Mouse (Mus musculus) neural tube, embryonic 15.5 days (tissue): ENCODE measurements around the gene Coro1c. TPM values are rescaled to one million over a fixed set of nuclear protein-coding genes. Genes with fewer than 3 reads are reported as not detected.

Experiments used
- ATAC-seq: fragments of 200-750 bp; cut with Nextera tagmentation; 2 replicates; pipeline ENCODE4 v1.8.0; 2017; ENCODE audit warnings: mild to moderate bottlenecking, moderate TSS enrichment, moderate library complexity; ENCODE audit not compliant: low FRiP score
- H3K27ac ChIP-seq: fragments of 300-500 bp; sonication (generic); replicated peaks from 2 replicates; pipeline ENCODE4 v1.5.1; 2015; ENCODE audit warnings: mild to moderate bottlenecking, inconsistent platforms
- H3K27me3 ChIP-seq: fragments of 300-500 bp; sonication (generic); replicated peaks from 2 replicates; pipeline ENCODE4 v1.6.1; 2015; ENCODE audit warnings: inconsistent platforms
- H3K36me3 ChIP-seq: fragments of 300-500 bp; sonication (generic); 2 replicates; pipeline ENCODE4 v1.6.1; 2015; ENCODE audit warnings: inconsistent platforms
- H3K4me1 ChIP-seq: fragments of 300-500 bp; sonication (generic); 2 replicates; pipeline ENCODE4 v1.6.1; 2015; ENCODE audit warnings: inconsistent platforms
- H3K4me2 ChIP-seq: fragments of 300-500 bp; sonication (generic); 2 replicates; pipeline ENCODE4 v1.6.1; 2015; ENCODE audit warnings: inconsistent platforms, mild to moderate bottlenecking, moderate library complexity
- H3K4me3 ChIP-seq: fragments of 300-500 bp; sonication (generic); replicated peaks from 2 replicates; pipeline ENCODE4 v1.5.1; 2015; ENCODE audit warnings: mild to moderate bottlenecking, inconsistent platforms
- H3K9ac ChIP-seq: fragments of 300-500 bp; sonication (generic); replicated peaks from 2 replicates; pipeline ENCODE4 v1.6.1; 2015; ENCODE audit warnings: mild to moderate bottlenecking, inconsistent platforms
- H3K9me3 ChIP-seq: fragments of 300-500 bp; sonication (generic); replicated peaks from 2 replicates; pipeline ENCODE4 v1.6.1; 2016; ENCODE audit warnings: inconsistent platforms
- WGBS: fragments of 180-500 bp; shearing (Covaris S2); methylation state at CpG from one replicate; pipeline ENCODE4 v1.1.7; 2015; ENCODE audit warnings: mixed read lengths; 5-methylcytosine and 5-hydroxymethylcytosine counted together
- polyA plus RNA-seq: library from polyadenylated mRNA; unstranded; fragments of >200 nt; fragmentation: Nextera tagmentation; extraction: Ambion mirVana; gene quantifications from 2 replicates; pipeline ENCODE4 v1.2.1, GENCODE M21; 2015

Gene Coro1c
- polyA plus RNA-seq, 1 experiment from 2014 or later, result 160 TPM

DNA sequence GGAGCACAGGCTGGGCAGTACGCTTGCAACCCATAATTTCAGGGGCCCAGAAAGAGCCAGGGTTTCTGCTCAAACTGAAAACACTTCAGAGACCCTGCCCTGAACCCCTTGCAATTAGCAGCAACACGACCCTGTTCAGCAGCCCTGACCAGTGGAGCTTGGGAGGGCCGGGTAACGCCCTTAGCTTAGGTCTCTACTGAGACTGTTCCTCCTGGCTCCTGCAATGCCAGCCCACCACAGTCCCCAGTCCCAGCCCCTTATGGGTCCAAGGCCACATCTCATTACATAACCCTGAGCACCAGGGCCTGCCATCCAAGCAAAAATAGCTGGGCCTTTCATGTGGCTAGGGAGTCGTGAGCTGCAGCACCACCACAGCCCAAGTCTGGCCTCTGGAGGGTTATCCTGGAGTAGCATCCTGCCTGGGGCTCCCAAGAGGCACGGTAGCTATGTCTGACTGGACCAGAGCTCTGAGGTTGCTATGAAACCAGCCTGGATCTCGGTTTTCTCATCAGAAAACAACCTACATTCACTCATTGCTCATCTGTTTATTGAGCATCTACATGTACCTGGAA, 104.1 kb downstream of the Coro1c start:
- Histone ChIP-seq H3K4me2 (no peak overlapping the region), H3K9ac (no peak overlapping the region), H3K4me1 (peaks cover 3% of the 10 kb centered on the region; the same call in 1 of the 2 replicates), H3K27me3 (no peaks in the 10 kb centered on the region), H3K4me3 (no peak overlapping the region), H3K27ac (no peak overlapping the region), H3K36me3 (no peaks in the 10 kb centered on the region), H3K9me3 (no peaks in the 10 kb centered on the region)
- ATAC-seq, result no peak
- WGBS, result 62% methylated on average over 7 of the region's 7 CpGs

DNA sequence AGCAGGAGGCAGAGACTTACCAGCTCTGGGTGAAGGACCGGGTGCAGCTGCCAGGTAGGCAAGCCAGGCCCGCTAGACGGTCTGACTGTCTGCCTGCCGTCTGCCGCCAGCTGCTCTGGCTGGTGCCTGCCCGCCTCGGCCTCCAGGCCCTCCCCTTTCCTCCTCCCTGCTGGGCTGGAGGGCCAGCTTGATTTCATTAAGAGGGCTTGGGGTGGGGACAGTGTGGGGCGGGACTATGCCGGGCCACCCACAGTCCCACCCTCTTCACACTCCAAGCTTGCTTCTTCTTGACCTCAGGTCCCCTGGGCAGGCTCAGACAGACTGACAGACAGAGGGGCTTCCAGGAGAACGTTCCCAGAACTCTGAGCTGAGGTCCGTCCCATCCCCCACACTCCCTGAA, 108.3 kb downstream of the Coro1c start, which contains the start of gene Tmem119:
Gene Tmem119, minus strand, starts transcription at position 237 of the 400 bp plus-strand sequence.
- H3K4me3 ChIP-seq, result peak within 1 kb of the TSS; percentile 22

DNA sequence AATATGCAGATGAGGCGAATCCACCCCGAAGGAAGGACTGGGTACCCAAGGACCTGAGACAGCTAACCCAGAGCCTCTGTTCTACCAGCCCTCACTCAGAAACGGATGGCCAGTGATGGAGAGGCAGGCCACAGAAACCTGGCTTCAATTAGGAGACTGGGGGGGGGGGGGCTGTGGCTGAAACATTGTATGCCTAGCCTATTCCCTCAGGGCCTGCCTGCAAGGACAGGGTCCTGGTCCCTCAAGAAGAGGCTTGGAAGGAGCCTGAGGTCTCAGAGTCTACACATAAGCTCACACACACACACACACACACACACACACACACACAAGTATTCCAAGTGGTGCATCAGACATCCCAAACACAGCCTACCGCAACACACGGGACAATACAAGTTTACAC, 108.9 kb downstream of the Coro1c start:
- Histone ChIP-seq H3K9me3 (no peaks in the 10 kb centered on the region), H3K27ac (no peak overlapping the region), H3K9ac (0 out of 2 replicates have a peak overlapping the region, but pooled peaks have one; percentile 23), H3K4me3 (peak overlapping the region; percentile 22), H3K4me2 (peak overlapping the region; percentile 27; the same call in 1 of the 2 replicates), H3K4me1 (peaks cover 8% of the 10 kb centered on the region), H3K36me3 (no peaks in the 10 kb centered on the region), H3K27me3 (0 out of 2 replicates have a peak, but pooled peaks cover 3% of the 10 kb centered on the region)
- 44% methylated on average over 5 of the region's 5 CpGs for WGBS
- ATAC-seq, result no peak

More for the DNA sequence above, 108.3 kb downstream of the Coro1c start, which contains the start of gene Tmem119:
- Histone ChIP-seq H3K36me3 (no peaks in the 10 kb centered on the region), H3K9ac (0 out of 2 replicates have a peak within 1 kb of the TSS, but pooled peaks have one; percentile 23), H3K27ac (peak within 1 kb of the TSS; percentile 28; the same call in 1 of the 2 replicates), H3K4me2 (peak within 1 kb of the TSS; percentile 27), H3K4me1 (peaks cover 8% of the 10 kb centered on the region), H3K9me3 (no peaks in the 10 kb centered on the region), H3K27me3 (0 out of 2 replicates have a peak, but pooled peaks cover 3% of the 10 kb centered on the region)
- WGBS, result 6% methylated on average over 11 of the region's 11 CpGs
- no peak for ATAC-seq

DNA sequence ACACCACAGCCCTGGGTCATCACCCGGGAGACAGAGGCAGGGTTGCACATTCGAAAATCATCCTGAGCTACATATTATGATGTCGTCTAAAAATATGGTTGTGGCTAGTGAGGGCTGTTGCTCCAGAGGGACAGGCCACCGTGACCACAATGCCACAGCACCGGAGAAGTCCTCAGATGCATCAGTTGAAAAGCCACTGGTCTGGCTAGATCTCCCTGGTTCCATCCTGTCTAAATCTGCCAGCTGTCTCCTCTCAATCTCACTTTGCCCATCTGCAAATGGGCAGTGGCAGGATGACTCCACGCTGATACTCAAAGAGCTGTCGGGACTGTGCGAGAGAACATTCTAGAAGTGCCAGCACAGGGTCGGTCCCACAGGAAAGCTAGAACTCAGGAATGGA, 110.0 kb downstream of the Coro1c start:
- H3K36me3 ChIP-seq, result no peaks in the 10 kb centered on the region
- no peak overlapping the region for H3K4me3 ChIP-seq
- 0 out of 2 replicates have a peak, but pooled peaks cover 3% of the 10 kb centered on the region for H3K27me3 ChIP-seq
- ATAC-seq, result no peak
- H3K27ac ChIP-seq, result no peak overlapping the region
- peaks cover 8% of the 10 kb centered on the region for H3K4me1 ChIP-seq
- H3K4me2 ChIP-seq, result peak overlapping the region; percentile 30
- no peaks in the 10 kb centered on the region for H3K9me3 ChIP-seq
- H3K9ac ChIP-seq, result no peak overlapping the region
- 83% methylated on average over 9 of the region's 9 CpGs for WGBS

DNA sequence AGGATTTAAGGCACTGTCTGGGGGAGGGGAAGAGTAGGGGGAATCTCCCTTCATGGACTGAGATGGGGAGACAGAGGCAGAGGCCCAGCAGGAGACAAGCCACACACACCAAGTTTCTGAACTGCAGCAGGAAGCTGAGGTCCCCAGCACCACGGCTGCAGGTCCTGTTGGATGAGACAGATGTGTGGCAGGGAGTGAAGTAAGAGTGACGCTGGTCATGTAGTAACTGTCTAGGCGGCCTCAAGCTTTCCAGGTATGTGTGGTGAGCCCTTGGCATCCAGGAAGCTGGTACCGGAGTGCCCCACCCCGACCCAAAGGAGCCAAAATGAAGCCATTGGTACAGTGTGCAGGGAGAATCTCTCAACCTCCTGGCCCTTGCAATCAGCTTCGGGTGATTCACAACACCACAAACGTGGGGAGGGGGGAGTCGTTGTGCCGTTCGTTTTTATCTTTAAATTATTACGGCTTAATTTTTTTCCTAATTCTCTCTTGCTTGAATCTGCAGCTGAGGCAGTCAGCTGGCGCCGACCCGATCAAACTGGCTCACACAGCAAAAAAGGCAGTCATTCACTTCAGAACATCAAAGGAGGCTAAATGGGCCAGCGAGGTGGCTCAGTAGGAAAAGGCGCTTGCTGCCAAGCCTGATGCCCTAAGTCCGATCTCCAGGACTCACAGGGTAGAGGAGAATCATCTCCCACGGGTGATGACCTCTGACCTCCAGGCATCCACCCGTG, 111.2 kb downstream of the Coro1c start:
- 11% methylated on average over 19 of the region's 19 CpGs for WGBS
- Histone ChIP-seq H3K36me3 (no peaks in the 10 kb centered on the region), H3K9me3 (no peaks in the 10 kb centered on the region), H3K27me3 (0 out of 2 replicates have a peak, but pooled peaks cover 3% of the 10 kb centered on the region), H3K9ac (no peak overlapping the region), H3K4me1 (peaks cover 8% of the 10 kb centered on the region), H3K4me2 (peak overlapping the region; percentile 17), H3K27ac (no peak overlapping the region), H3K4me3 (no peak overlapping the region)
- no peak for ATAC-seq

DNA sequence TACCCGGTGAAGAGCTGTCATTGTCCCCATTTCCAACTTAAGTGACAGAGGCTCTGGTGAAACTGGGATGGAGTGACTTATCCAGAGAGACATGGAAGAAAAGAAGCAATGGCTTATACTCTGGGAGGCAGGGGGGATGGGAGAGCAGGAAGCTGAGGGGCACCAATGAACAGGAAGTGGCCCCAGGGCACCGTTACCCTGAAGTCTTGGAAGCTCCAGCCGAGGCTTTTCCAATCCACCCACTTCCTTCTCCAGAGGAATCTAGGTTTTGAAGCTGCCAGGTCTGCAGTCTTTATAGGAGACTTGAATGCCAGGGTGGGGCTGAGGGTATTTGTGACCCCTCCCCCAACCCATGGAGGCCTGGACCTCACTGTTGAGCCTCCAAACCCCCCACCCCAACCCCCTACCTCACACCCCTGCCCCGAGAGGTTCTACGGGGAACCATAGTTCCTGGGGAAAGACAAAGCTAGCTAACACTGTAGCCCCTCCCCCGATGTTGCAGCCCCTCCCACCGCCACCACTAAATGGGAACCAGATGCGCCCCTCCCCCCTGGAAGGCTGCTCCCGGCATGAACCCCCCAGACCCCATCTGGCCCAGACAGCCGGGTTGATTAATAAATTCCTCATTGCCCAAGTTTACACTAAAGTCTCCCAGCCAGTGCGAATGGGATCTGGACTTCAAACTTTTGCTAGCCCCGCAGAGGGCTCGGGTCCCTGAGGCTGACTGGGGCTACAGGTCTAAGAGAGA, 112.0 kb downstream of the Coro1c start:
- 7% methylated on average over 13 of the region's 13 CpGs for WGBS
- H3K4me3 ChIP-seq, result no peak overlapping the region
- H3K9ac ChIP-seq, result no peak overlapping the region
- H3K27me3 ChIP-seq, result 0 out of 2 replicates have a peak, but pooled peaks cover 3% of the 10 kb centered on the region
- H3K36me3 ChIP-seq, result no peaks in the 10 kb centered on the region
- ATAC-seq, result no peak
- no peaks in the 10 kb centered on the region for H3K9me3 ChIP-seq
- no peak overlapping the region for H3K27ac ChIP-seq
- H3K4me1 ChIP-seq, result peaks cover 8% of the 10 kb centered on the region
- H3K4me2 ChIP-seq, result peak overlapping the region; percentile 17

Other genes with a start within 250 kb of the Coro1c start
- not detected in 2 replicates for gene 1700069L16Rik, start 184.0 kb downstream of the Coro1c start, polyA plus RNA-seq
- gene Ficd, start 173.0 kb downstream of the Coro1c start, polyA plus RNA-seq, result 9.6 and 11.1 TPM in 2 replicates
- gene Sart3, start 136.2 kb downstream of the Coro1c start, polyA plus RNA-seq, result 40.7 and 42.3 TPM in 2 replicates
- gene Iscu, start 136.0 kb downstream of the Coro1c start, polyA plus RNA-seq, result 88.6 and 90.9 TPM in 2 replicates
- 12.1 and 23.1 TPM in 2 replicates for gene Tmem119, start 108.2 kb downstream of the Coro1c start, polyA plus RNA-seq
- 2.3 and 27.7 TPM in 2 replicates for gene Selplg, start 76.1 kb downstream of the Coro1c start, polyA plus RNA-seq
- 9.8 and 13.1 TPM in 2 replicates for gene Ssh1, start 85.1 kb upstream of the Coro1c start, polyA plus RNA-seq
- 0.60 TPM in 1 of 2 replicates, not detected in the other for gene Dao, start 94.9 kb upstream of the Coro1c start, polyA plus RNA-seq
- gene Usp30, start 156.7 kb upstream of the Coro1c start, polyA plus RNA-seq, result 17.9 and 18.9 TPM in 2 replicates
- gene Svop, start 182.8 kb upstream of the Coro1c start, polyA plus RNA-seq, result 76.6 and 90.0 TPM in 2 replicates
- gene Alkbh2, start 219.5 kb upstream of the Coro1c start, polyA plus RNA-seq, result 6.2 and 7.8 TPM in 2 replicates
- gene Ung, start 221.6 kb upstream of the Coro1c start, polyA plus RNA-seq, result 9.2 and 20.7 TPM in 2 replicates
- 4.7 and 5.0 TPM in 2 replicates for gene Acacb, start 237.8 kb upstream of the Coro1c start, polyA plus RNA-seq